Mouse (Mus musculus): ENCODE data around the gene Tbck.

GRCm38 (mm10) chr3:132880361-132880760 lies 196.4 kb downstream of the Tbck start:
- TF ChIP-seq CTCF (IDR thresholded peaks at IDR 0.05): no peak
- no peak for TF ChIP-seq EP300 (IDR thresholded peaks at IDR 0.05)
